Mouse (Mus musculus) bone marrow, adult 2 months (tissue): ENCODE results near the gene Exoc3l4.

Experiments used
- CTCF ChIP-seq: fragments of 200-500 bp; IDR thresholded peaks from 2 replicates; pipeline ENCODE4 v1.5.1; 2011; ENCODE audit warnings: low read length, control low read depth; ENCODE audit not compliant: control insufficient read depth, insufficient read depth
- POLR2A ChIP-seq: fragments of 200-500 bp; IDR thresholded peaks from 2 replicates; pipeline ENCODE4 v1.6.1; 2011; ENCODE audit warnings: low read depth, mild to moderate bottlenecking, control low read depth, low read length, borderline replicate concordance; ENCODE audit not compliant: control insufficient read depth

- TF ChIP-seq POLR2A, result no peak
- no peak for TF ChIP-seq CTCF
Measured at GRCm38 (mm10) chr12:111406622-111407021, 10.2 kb upstream of the Exoc3l4 start, which contains the start of gene Lbhd2.
